Mouse (Mus musculus) layer of hippocampus, postnatal 14 days (tissue): ENCODE results near the gene Jph4. TPM values are rescaled to one million over a fixed set of nuclear protein-coding genes. Genes with fewer than 3 reads are reported as not detected.

Source experiments
- DNase-seq, 2 experiments: peaks; one replicate each; pipeline ENCODE4 v3.0.0; 2021 to 2022; ENCODE audit warnings: low spot score in 2 of 2, mixed read lengths in 1 of 2
- total RNA-seq, 2 experiments: library from RNA; stranded (reverse); gene quantifications; 2 replicates each; pipeline ENCODE4 v1.2.3; 2021

Jph4 gene
- total RNA-seq, 2 experiments from 2014 or later, result 408 to 411 TPM

- no peak for DNase-seq
Observed at GRCm38 (mm10) chr14:55096573-55097087, 20.1 kb downstream of the Jph4 start.

DNA sequence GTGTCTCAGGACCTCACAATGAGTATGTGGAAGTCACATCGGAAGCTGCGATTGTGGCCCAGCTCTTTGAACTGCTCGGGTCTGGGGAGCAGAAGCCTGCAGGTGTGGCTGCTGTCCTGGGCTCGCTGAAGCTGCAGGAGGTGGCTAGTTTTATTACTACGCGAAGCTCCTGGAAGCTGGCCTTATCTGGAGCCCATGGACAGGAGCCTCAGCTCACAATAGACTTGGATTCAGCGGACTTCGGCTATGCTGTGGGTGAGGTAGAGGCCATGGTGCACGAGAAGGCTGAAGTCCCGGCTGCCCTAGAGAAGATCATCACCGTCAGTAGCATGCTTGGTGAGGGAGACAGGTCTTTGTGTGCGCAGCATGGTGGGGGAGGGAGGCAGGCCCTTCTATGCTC, 21.1 kb downstream of the Jph4 start:
- DNase-seq, result no peak

GRCm38 (mm10) chr14:55095263-55095662, 21.5 kb downstream of the Jph4 start:
- DNase-seq, result no peak

- peak in 1 of 2 experiments; percentile 82 for DNase-seq
Observed at GRCm38 (mm10) chr14:55094704-55095231, 22.0 kb downstream of the Jph4 start, which contains the start of gene Thtpa. TSS of gene Thtpa (plus strand) at chr14:55094784.

- no peak for DNase-seq
Observed at GRCm38 (mm10) chr14:55093927-55094326, 22.8 kb downstream of the Jph4 start.

DNA sequence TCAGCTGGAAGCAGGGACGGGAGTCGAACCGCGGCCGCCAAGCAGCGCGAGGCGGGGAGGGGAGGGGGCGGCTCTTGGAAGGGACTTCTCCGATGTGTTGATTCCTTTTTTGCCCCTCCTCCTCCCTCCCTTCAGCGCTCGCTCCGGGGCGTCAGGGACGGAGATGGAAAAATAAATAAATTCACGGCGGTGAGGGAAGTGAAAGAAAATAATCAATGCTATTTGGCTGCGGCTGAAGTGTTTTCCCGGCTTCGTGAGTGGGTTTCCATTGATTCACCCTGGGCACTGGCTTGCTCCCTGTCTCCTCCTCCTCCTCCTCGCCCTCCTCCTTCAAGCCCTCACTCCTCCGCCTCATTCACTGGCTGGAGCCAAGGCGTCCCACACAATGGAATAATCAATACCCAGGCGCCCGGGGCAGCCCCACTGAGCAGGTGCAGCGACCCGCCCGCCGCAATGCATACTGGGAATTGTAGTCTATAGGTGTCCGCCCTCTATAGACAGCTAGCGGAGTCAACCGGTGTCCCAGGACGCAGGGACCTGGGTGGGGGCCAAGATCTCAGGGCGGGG, 24.6 kb downstream of the Jph4 start, which contains the start of gene Zfhx2:
TSS of gene Zfhx2 (minus strand) at position 314 of the 567 bp plus-strand sequence.
- peak; percentile 91 to 97 for DNase-seq

DNA sequence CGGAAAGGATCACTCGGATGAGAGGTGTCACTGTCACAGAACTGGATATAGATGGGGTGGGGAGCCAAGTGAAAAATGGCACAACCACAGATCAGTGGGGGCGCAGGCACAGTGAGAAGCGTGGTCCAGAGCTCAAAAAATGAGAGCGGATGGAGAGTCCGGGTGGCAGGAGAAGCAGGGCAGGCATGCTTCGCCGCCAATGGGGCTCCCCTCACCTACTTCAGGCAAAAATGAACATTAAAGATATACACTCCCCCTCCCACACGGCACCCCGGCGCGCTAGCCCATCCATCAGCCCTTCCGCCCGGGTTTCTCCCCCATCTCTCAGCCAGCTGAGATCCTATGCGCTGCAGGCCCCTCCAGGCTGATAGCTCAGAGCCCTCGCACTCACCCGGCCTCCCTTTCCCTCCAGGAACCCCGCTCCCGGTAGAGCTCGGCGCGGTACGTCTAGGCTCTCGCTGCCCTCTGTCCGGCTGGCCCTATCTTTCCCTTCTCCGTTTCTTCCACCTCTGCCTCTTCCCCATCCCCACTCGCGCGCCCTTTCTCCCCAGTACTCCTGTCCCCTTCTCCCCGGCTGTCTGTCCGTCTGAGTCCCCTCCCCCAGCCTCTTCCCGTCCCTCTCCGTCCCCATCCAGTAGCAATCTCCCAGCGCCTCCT, 25.4 kb downstream of the Jph4 start:
- no peak for DNase-seq

GRCm38 (mm10) chr14:55089199-55089947, 27.4 kb downstream of the Jph4 start:
- DNase-seq, result peak in 1 of 2 experiments; percentile 79

DNA sequence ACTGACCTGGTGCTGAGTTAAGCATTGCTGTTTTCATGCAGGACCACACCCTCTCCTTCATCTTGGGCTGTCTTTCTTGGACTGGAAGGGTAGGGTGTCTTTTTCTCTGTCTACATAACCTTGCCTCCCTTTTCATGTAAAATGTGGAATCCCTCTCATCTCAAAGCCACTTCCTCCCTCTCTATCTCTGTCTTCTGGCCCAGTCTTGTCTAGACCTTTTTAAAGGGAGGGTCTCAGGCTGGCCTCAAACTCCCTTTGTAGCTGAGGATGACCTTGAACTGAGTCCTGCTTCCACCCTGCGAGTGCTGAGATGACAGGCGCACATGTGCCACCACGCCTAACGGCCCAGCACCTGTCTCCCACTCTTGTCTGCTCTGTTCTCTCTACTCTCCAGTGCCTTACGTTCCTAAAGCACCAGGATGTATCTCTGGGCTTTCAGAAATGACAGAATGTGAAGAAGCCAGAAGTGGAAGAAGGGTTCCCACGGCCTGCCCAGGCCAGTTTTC, 30.7 kb downstream of the Jph4 start:
- DNase-seq, result no peak

DNA sequence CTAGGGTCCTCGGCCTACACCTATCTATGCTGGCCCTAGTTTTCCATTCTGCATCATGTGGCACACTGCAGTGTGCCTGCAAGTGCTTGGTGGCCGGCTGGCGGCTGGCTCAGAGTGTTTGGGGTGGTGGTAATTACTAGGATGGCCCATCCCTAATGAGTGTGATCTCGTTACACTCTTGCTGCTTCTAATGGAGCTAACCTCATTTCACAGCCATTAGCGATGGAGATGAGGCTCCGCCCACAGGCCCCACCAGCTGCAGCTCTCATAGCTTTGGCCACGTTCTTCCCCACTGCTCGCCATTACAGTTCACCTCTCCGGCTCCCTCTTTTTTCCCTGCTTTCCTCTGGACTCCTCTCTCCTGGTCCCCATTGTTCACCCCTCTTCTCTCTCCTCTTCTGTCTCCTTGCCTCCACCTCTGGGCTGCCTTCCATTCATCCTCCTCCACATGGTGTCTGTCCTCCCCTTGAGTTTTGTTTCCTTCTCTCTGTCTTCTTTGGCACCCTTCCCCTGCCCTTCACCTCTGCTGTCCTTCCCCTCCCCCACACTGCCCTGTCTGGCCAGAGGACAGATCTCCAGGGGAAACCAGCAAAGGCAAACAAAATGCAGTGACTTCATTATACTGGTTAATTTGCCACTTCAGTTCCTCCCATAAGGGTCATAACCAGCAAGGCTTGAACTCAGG, 31.3 kb downstream of the Jph4 start:
- no peak for DNase-seq

DNA sequence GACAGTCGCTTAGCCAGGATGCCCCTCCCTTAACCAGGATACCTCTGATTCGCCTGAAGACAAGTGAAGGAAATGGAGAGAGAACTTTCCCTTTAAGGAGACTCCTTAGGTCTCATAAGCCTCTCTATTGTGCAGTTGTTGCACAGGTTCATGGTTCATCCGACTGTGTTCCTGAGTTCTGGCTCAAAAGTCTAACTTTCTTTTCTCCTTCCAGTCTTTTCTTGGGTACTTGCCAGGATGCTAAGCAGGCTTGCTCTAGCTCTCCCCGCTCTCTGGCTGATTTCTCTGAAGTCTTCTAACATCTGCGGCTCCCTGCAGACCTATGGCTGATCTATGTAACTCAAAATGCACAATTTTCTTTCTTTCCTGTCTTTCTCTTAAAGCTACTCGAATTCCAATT, 33.3 kb downstream of the Jph4 start:
- DNase-seq, result no peak

DNA sequence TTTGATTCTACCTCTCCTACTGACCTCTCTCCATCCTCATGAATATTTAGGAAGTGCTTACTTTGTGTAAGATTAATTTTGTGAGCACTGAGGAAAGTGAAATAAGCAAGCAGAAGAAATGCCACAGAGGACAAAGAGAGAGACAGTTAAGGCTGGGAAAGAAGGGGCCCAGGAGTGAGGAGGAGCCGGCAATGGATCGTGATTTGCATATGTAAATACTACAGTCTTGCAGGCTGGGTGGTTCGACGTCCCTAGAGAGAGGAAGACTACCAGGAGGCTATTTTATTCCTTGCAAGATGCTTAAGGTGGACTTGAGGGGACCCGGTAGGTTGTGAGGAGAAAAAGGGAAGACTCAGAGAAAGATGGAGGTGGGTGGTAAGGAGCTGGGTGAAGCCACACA, 35.6 kb downstream of the Jph4 start:
- no peak for DNase-seq

- peak in 1 of 2 experiments; percentile 70 for DNase-seq
Observed at GRCm38 (mm10) chr14:55079214-55079970, 37.3 kb downstream of the Jph4 start.

DNA sequence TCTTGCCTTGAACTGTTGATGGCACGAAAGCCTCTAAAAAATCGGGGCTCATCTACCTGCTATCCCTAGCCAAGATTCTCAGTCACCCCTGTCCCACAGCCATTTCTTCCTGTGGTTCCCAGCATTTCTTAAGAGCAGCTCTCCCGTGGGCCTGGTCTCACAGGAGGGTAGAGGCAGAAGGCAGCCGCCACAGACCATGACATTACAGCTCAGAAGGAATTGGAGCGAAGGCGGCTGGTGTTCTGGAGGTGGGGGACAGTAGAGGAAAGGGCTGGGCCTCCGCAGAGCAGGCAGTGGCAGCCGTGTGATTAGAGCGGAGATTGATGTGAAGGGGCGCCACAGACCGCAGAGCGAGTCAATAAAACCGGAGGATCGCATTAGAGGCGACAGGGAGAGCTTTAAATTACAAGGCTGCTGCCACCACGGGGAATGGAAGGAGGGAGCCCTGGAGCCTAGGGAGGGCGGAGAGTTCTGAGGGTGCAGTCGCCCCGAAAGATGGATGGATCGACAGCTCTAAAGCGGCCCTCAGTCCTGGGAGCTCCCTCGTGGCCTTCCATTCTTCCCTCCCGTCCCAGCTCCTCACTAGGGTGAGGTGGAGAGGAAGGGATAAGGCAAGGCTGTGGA, 38.3 kb downstream of the Jph4 start:
- no peak for DNase-seq

GRCm38 (mm10) chr14:55077481-55078365, 39.0 kb downstream of the Jph4 start:
- peak in 1 of 2 experiments; percentile 67 for DNase-seq

DNA sequence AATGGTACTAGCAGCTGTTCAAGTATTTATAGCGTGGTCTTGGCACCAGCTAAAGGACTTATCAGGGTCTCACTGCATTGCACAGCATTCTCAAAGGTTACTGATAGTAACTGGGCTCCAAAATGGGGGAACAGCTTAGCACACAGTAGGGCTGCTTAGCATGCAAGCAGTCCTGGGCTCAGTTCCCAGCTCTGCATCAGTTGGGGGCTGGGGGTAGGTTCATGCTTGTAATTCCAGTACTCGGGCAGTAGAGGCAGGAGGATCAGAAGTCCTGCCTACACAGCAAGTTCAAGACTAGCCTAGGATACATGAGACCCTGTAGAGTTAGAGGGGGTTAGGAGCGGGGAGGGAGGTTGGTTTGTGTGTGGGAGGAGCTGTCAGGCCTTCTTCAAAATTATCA, 39.8 kb downstream of the Jph4 start:
- DNase-seq, result no peak

GRCm38 (mm10) chr14:55076224-55076623, 40.5 kb downstream of the Jph4 start:
- no peak for DNase-seq

DNA sequence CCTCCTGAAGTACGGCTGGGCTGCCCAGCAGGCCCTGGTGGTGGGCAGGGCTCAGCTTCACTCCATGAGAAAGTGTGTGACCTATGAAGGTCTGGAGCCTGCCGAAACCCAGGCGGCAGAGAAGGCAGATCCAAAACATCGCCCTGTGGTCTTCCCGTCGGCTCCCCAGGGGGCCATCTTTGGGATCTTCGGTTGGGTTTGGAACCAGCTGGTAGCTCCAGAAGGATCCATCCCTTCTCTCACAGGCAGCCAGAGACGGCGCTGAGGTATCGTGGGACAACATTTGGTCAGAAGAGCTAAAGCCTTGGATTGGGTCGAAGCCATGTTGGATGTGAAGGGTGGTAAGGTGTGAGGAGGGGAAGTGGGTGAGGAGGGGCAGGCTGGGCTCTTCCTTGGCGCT, 42.3 kb downstream of the Jph4 start:
- no peak for DNase-seq

DNA sequence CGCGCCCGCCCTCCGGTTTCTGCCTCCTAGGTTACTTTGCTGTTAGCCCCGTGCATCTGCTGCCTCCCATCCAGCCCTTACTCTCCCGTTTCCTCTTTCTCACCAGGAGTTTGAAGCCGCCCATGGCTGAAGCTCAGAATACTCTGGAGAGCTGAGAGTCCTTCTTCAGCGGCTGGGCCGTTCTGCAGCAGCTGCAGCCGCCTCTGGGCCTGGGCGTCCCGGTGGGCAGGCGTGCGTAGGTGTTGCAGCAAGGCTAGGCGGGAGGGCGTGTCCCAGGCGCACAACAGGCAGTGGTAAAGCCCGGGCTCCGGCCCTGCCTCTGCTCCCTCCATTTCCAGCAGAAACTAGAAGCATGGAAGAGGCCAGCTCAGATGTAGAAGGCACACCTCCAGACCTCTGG, 45.0 kb downstream of the Jph4 start:
- no peak for DNase-seq
